Mouse (Mus musculus) MN1 (cell line): Measurements from ENCODE around the gene Ccdc65.

ENCODE experiments used
- DNase-seq: peaks from one replicate; pipeline ENCODE4 v3.0.0-alpha.2; 2016; ENCODE audit warnings: low spot score

The Ccdc65 gene

GRCm38 (mm10) chr15:98707766-98708372 is at the start of gene Ccdc65:
Gene Ccdc65, plus strand, starts transcription at chr15:98708207.
- DNase-seq, result peak; percentile 87

GRCm38 (mm10) chr15:98662198-98662566 is 45.8 kb upstream of the Ccdc65 start:
- no peak for DNase-seq

GRCm38 (mm10) chr15:98662567-98663545 is 45.2 kb upstream of the Ccdc65 start, which contains the start of gene Ddx23:
Gene Ddx23, minus strand, starts transcription at chr15:98662894.
- DNase-seq, result peak; percentile 99

GRCm38 (mm10) chr15:98664042-98664907 is 43.7 kb upstream of the Ccdc65 start:
- peak; percentile 71 for DNase-seq

GRCm38 (mm10) chr15:98672592-98672991 is 35.4 kb upstream of the Ccdc65 start:
- peak; percentile 94 for DNase-seq

- peak; percentile 65 for DNase-seq
These were observed 34.3 kb upstream of the Ccdc65 start for GRCm38 (mm10) chr15:98673732-98674131.

- DNase-seq, result no peak
These were observed 33.6 kb upstream of the Ccdc65 start for GRCm38 (mm10) chr15:98674284-98674993.

- no peak for DNase-seq
These were observed 32.9 kb upstream of the Ccdc65 start for GRCm38 (mm10) chr15:98674994-98675545.

GRCm38 (mm10) chr15:98675634-98676250 is 32.3 kb upstream of the Ccdc65 start:
- peak; percentile 52 for DNase-seq

GRCm38 (mm10) chr15:98676471-98676870 is 31.5 kb upstream of the Ccdc65 start:
- peak; percentile 66 for DNase-seq

GRCm38 (mm10) chr15:98676940-98677728 is 30.9 kb upstream of the Ccdc65 start, which contains the start of gene Rnd1:
Gene Rnd1, minus strand, starts transcription at chr15:98677461.
- DNase-seq, result peak; percentile 97

GRCm38 (mm10) chr15:98677977-98678376 is 30.0 kb upstream of the Ccdc65 start:
- DNase-seq, result no peak

GRCm38 (mm10) chr15:98680660-98681059 is 27.3 kb upstream of the Ccdc65 start:
- no peak for DNase-seq

GRCm38 (mm10) chr15:98681633-98682032 is 26.4 kb upstream of the Ccdc65 start:
- DNase-seq, result no peak

GRCm38 (mm10) chr15:98683177-98683576 is 24.8 kb upstream of the Ccdc65 start:
- peak; percentile 66 for DNase-seq

- DNase-seq, result no peak
These were observed 24.3 kb upstream of the Ccdc65 start for GRCm38 (mm10) chr15:98683746-98684145.

GRCm38 (mm10) chr15:98685926-98686325 is 22.1 kb upstream of the Ccdc65 start:
- no peak for DNase-seq

- no peak for DNase-seq
These were observed 18.3 kb upstream of the Ccdc65 start for GRCm38 (mm10) chr15:98689682-98690081.

- DNase-seq, result no peak
These were observed 16.4 kb upstream of the Ccdc65 start for GRCm38 (mm10) chr15:98691486-98692147.
